Mouse (Mus musculus) pancreas, adult 10 weeks (tissue): ENCODE data around the gene Ruvbl2. TPM values are rescaled to one million over a fixed set of nuclear protein-coding genes. Genes with fewer than 3 reads are reported as not detected.

ENCODE experiments used
- polyA plus RNA-seq: library from polyadenylated mRNA; stranded (reverse); fragments of 350-450 nt; fragmentation: Illumina TruSeq; extraction: RNeasy Lipid Tissue Mini Kit (QIAGEN cat#74804); gene quantifications from one replicate; pipeline ENCODE4 v1.2.3, GENCODE M21; 2015; ENCODE audit warnings: low read depth, low replicate concordance; ENCODE audit not compliant: insufficient read depth

Gene Ruvbl2
- polyA plus RNA-seq, result 11.0 TPM

GRCm38 (mm10) chr7:45437521-45438276 lies at the start of gene Ruvbl2:
Gene Ruvbl2, minus strand, starts transcription at chr7:45438096.

DNA sequence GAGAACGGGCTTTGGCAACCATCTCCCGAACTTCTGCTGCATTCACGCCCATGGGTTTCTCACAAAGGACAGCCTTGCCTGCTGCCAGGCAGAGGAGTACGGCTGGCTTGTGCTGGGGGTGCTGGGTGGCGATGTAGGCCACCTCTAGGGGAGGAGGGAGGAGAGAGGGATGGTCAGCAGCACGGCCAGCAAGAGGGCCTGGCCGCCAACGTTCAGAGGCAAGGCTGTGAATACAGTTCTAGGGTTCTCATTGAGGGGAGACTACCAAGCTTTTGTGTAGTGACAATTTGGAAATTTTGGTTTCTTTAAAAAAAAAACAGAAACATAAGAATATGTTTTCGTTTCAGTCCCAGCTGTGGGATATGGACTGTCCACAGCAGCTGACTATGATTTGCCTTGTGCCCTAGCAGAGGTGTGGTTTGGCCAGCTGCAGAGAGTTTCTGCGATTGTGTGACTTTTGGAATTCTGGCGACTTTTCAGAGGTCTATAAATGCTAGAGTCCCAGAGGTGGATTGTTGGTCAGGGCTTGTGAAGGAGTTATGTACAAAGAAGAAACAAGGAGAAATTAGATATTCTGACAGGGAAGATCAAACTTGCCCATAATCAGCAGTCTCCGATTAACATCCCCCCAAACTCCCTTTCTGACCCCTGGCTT lies 49.0 kb upstream of the Ruvbl2 start, which contains the start of gene Gm45808:
Gm45808 (minus strand) TSS at position 51 of the 655 bp plus-strand sequence.

DNA sequence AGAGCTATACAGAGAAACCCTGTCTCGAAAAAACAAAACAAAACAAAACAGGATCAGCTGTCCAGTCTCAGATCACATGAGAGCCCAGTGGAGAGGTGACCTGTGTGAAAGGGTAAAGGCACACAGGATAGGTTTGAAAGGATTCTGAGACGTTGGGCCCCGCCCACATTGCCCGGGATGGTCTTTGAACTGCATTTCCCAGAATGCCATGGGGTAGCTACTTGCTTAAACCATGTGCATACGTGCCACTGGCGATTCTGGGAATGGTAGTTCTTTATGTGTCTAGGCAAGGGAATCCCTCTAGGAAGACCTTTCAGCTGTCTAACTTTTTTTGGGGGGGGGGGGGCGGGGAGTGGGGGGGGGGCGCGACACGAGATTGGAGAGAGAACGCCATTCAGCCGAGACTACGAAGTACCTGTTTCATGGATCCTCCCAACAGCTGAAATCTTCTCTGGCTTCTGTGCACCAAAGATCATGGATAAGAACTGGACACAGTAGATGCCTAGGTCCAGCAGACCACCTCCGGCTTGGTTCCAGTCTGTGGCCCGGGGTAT lies 43.6 kb upstream of the Ruvbl2 start, which contains the start of gene Tulp2:
Tulp2 (plus strand) TSS at position 504 of the 554 bp plus-strand sequence.

DNA sequence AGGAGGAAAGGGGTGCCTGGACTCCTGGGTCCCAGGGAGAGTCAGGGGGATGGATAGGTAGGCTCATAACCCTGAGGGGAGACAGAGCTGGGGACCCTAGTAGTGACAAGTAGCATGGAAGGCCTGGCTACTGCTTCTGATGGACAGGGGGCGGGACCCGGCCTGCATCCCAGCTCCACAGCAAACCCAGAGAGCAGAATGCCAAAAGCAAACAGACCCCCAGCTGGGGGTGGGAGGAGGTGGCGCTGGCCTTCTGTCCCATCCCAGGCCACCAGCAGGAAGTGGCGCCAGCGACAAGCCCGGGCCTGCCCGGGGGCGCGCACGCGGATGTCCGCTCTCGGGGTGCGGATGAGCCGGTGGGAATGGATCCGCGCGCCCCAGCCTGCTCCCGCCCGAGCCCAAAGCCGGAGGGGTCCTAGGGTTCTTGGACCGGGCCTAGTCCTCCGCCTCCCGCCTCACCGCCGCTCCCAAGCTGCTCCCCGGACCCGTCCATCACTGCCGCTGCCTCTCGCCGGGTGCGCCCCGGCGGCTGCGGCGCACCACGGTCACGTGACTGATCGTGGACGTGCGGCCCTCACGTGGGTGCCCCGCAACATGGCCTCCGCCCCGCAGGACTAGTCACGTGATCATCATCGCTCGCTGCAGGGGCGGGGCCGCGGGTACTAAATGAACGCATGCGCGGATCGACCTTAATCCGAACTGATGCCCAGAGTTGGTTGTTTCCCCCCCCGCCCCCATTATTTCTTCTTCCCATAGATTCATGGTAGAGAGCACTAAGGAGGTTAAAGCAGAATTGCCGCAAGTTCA lies 28.6 kb upstream of the Ruvbl2 start, which contains the start of gene Bax:
Bax (minus strand) TSS at position 616 of the 807 bp plus-strand sequence.

GRCm38 (mm10) chr7:45459564-45460140 lies 21.8 kb upstream of the Ruvbl2 start, which contains the start of gene Ftl1:
Gene Ftl1, minus strand, starts transcription at chr7:45459884.

DNA sequence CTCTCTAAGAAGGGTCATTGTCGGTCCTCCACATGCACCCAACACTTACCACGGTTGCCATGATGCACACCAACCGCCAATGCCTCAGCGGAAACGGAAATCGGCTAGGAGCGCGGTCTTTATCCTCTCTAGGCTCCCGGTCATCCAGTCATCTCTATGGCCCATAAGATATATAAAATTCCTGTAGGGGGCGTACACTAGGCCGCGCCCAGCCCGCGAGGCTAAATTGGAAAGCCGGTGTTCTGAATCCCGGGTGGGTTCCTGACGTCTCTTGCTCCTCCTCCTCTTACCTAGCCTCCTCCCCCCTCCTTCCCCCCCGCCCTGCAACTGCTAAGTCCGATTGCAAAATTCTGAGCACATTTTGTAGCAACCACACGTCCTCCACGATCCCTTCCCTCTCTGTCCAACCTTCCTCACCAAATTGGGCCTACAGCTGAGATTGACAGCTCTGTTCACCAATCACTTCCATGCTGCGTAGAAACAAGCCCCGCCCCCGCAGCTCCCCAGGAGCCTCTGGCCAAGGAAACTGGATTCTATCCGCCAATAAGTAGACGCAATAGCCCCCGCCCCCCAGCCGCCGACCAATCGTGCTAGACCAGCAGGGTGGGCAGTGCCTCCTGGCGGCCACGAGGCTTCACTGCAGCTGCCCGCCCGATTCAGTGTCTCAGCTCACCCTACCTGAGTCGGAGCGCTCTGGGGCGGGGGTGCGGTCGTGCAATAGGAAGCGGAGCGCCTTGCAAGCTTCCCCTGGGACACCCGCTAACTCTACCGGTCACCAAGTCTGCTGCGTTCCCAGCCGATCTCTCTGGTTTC lies 3.5 kb downstream of the Ruvbl2 start, which contains the start of gene Gys1:
Gys1 (plus strand) TSS at position 642 of the 813 bp plus-strand sequence.

GRCm38 (mm10) chr7:45420615-45420919 lies 17.3 kb downstream of the Ruvbl2 start, which contains the start of gene Lhb:
Gene Lhb, plus strand, starts transcription at chr7:45420820.

DNA sequence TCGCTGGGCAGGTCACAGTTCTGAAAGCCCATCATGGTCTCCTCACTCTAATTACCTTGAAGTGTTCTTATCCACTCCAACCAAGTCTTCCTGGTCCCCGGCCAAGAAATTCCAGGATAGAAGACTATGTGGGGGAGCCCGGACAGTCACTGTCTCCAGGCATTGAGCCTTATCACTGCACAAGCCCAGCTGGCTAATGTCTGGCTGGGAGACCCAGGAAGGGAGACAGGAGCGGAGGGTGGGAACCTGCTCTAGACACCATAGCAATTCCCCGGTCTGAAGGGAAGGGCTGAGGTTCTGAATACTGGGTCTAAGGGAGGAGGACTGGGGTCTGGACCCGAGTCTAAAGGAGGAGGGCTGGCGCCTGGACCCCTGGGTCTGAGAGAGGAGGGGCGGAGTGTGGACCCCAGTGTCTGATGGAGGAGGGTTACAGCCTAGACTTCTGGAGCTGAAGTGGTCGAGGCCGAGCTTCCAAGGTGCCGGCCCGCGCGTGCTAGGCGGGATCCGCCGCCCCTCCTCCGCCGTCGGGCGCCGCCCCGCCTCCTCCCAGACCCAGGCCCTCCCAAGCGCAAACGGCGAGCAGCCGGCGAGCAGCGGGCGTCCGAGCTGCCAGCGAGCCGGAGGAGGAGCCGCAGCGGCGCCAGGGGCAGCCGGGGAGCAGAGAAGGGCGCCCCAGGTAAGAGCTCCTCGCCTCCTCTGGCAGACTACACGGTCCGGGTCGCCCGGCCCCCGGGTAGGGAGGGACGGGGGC lies 24.6 kb downstream of the Ruvbl2 start, which contains the start of gene Ntf5:
Ntf5 (plus strand) TSS at position 583 of the 751 bp plus-strand sequence.

DNA sequence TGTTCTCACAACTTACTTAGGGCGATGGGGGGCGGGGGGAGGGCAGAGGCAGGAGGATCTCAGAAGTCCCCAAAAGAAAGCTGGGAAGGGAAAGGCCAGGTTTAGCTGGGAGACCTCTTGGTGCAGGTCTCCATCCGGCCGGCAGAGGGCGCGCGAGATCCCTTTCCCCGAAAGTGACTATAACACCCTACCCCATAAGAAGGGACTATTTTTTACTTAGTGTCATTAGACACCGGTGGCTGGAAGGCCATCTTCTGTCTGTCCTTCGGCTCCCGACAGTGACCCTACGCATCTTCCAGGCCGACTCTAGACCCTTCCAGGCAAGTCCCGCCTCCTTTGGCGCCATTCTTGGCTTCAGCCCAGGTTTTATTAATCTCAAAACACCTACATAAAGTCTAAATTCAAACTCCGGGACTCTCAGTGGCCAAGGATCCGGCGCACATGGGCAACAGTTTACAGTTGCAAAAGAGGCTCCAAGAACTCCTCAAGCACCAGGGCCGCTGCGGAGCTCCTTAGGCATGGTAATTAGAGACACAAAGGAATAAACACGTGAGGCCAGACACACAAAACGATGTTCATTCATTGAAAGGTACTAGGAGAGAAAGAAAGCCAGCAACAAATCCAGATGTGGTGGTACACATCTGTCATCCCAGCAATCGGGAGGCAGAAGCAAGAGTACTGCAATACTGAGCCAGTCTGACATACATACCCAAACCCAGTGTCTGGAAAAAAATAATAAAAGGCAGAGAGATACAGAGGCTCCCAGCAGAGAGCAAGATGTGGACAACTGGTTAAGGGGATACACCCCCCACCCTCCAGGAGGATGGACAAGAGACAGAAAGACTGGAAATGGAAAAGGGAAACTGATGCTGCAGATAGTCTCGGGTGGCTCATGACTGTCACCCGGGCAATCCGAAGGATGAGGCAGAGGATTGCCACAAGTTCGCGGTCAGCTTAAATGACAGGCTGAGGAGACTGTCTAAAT lies 32.5 kb downstream of the Ruvbl2 start, which contains the start of gene Kcna7:
Kcna7 (plus strand) TSS at position 563 of the 985 bp plus-strand sequence.

DNA sequence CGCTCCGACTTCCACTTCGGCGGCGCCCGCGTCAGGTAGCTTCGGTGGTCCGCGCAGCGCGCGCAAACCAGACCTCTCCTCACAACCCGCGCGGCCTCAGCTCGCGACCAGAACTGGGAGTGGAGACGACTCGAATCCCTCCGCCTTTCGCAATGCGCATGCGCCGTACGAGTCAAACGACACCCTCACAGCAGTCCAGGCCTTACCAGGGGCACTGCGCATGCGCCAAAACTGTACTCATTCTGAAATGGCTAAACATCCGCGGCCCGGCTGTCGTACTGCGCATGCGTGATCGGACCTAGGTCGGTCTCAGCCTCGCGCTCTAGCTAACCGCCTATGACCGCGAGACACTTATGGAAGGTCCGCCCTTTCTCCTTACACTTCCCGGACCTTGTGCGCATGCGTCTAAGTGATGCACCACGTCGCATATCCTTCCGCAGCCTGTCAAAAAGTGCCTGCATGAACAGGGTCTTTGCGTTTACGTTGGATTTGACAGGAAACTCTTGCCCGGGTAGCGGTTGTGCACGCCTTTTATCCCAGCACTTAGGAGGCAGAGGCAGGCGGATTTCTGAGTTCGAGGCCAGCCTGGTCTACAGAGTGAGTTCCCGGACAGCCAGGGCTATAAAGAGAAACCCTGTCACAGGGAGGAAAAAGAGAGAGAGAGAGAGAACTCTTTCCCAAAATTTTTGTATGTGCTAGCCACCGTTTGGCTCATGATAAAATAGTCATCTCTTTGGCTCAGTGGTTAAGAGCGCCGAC lies 42.1 kb downstream of the Ruvbl2 start, which contains the start of gene Snrnp70:
Snrnp70 (minus strand) TSS at position 165 of the 759 bp plus-strand sequence.

Other genes with a start within 250 kb of the Ruvbl2 start
- not detected for gene Ccdc155, start 233.2 kb downstream of the Ruvbl2 start, polyA plus RNA-seq
- 7.0 TPM for gene Dkkl1, start 225.9 kb downstream of the Ruvbl2 start, polyA plus RNA-seq
- 98.6 TPM for gene Tead2, start 222.3 kb downstream of the Ruvbl2 start, polyA plus RNA-seq
- 2.7 TPM for gene Cd37, start 199.0 kb downstream of the Ruvbl2 start, polyA plus RNA-seq
- not detected for gene Slc6a16, start 197.0 kb downstream of the Ruvbl2 start, polyA plus RNA-seq
- gene Slc6a21, start 160.6 kb downstream of the Ruvbl2 start, polyA plus RNA-seq, result not detected
- gene Trpm4, start 104.3 kb downstream of the Ruvbl2 start, polyA plus RNA-seq, result 15.2 TPM
- 0.89 TPM for gene Hrc, start 102.8 kb downstream of the Ruvbl2 start, polyA plus RNA-seq
- gene Ppfia3, start 71.1 kb downstream of the Ruvbl2 start, polyA plus RNA-seq, result 0.92 TPM
- 4.4 TPM for gene Lin7b, start 67.5 kb downstream of the Ruvbl2 start, polyA plus RNA-seq
- 230 TPM for gene Snrnp70, start 42.4 kb downstream of the Ruvbl2 start, polyA plus RNA-seq
- not detected for gene Kcna7, start 32.4 kb downstream of the Ruvbl2 start, polyA plus RNA-seq
- gene Ntf5, start 24.4 kb downstream of the Ruvbl2 start, polyA plus RNA-seq, result not detected
- not detected for gene Lhb, start 17.3 kb downstream of the Ruvbl2 start, polyA plus RNA-seq
- gene Gys1, start 3.3 kb downstream of the Ruvbl2 start, polyA plus RNA-seq, result 3.9 TPM
- gene Ftl1, start 21.8 kb upstream of the Ruvbl2 start, polyA plus RNA-seq, result 893 TPM
- gene Bax, start 28.8 kb upstream of the Ruvbl2 start, polyA plus RNA-seq, result 42.0 TPM
- 1.5 TPM for gene Tulp2, start 43.8 kb upstream of the Ruvbl2 start, polyA plus RNA-seq
- gene Gm45808, start 48.7 kb upstream of the Ruvbl2 start, polyA plus RNA-seq, result not detected
- gene Dhdh, start 50.7 kb upstream of the Ruvbl2 start, polyA plus RNA-seq, result 2.1 TPM
- gene Nucb1, start 72.3 kb upstream of the Ruvbl2 start, polyA plus RNA-seq, result 43.0 TPM
- 14.2 TPM for gene Ppp1r15a, start 88.2 kb upstream of the Ruvbl2 start, polyA plus RNA-seq
- 3.5 TPM for gene Plekha4, start 88.2 kb upstream of the Ruvbl2 start, polyA plus RNA-seq
- not detected for gene Hsd17b14, start 116.8 kb upstream of the Ruvbl2 start, polyA plus RNA-seq
- 127 TPM for gene Bcat2, start 132.1 kb upstream of the Ruvbl2 start, polyA plus RNA-seq
- gene Fgf21, start 177.4 kb upstream of the Ruvbl2 start, polyA plus RNA-seq, result 41.8 TPM
- gene Fut1, start 179.2 kb upstream of the Ruvbl2 start, polyA plus RNA-seq, result 4.9 TPM
- gene Izumo1, start 183.7 kb upstream of the Ruvbl2 start, polyA plus RNA-seq, result 2.0 TPM
- 11.1 TPM for gene Rasip1, start 189.4 kb upstream of the Ruvbl2 start, polyA plus RNA-seq
- 2.2 TPM for gene Mamstr, start 201.9 kb upstream of the Ruvbl2 start, polyA plus RNA-seq
- gene Fut2, start 228.3 kb upstream of the Ruvbl2 start, polyA plus RNA-seq, result not detected
- not detected for gene Ntn5, start 245.9 kb upstream of the Ruvbl2 start, polyA plus RNA-seq